Mouse (Mus musculus) kidney, adult 18-20 months (tissue): ENCODE data around the gene Timp4.
A peak's percentile ranks its signal among the peaks of the same experiment; 100 is the strongest.

Source experiments
- DNase-seq: peaks from one replicate; pipeline ENCODE4 v3.0.0; 2021

The Timp4 gene

GRCm38 (mm10) chr6:115252099-115252873, at the start of gene Timp4:
Gene Timp4 (minus strand): TSS chr6:115252205.
- DNase-seq: no peak

DNA sequence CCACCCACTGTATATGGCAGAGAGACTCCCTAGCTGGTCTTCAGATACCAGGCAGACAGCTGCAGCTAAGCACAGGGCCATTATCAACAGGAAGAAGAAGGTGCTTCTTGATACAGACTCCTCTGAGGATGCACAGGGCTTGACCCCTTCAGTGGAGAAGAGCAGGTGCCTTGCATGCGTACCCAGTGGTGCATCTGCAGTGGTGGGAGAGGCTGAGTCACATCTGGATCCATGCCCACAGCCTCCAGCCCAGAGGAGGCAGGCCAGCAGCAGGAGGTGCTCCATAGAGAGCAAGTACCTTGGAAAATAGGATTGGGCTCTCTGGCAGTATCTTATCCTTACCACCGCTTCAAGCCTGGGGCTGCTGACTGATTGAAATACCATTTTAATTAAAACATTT, 41.9 kb upstream of the Timp4 start:
- no peak for DNase-seq

DNA sequence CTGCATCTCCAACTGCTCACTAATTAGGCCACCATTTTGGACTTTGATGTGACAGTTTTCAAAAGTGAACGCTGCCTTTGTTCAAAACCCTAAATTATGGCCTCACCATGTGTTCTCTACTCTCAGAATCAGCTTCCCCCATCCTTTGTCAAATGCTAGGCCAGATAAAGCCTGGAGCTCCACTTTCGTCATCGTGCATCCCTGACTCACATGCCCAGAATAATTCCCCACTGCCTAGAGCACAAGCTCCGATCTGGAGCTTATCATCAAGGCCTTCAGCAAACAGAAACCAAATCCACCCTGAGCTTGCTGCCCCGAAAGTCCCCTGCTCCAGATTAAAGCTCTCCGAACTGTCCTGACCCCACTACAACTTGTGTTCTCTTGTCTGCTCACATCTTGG, 40.6 kb upstream of the Timp4 start:
- no peak for DNase-seq

- no peak for DNase-seq
Observed at GRCm38 (mm10) chr6:115291823-115292222, 39.8 kb upstream of the Timp4 start.

DNA sequence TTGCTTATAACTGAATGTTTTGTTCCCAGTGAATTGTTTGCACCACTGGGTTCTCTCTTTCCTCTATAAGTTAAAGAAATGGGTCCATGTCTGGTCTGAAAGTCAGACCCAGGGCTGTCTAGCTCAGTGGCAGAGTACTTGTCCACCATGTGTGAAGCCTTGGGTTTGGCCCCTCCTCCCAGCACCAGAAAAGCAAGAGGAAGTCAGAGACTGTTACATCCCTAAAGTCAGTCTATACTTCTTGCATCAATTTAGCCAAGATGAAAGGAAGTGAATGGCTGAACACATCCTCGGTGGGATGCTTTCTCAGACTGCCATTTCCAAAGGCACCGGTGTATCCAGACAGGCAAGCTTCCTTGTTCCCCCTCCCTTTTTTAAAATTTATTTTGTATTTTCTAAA, 39.1 kb upstream of the Timp4 start:
- no peak for DNase-seq

DNA sequence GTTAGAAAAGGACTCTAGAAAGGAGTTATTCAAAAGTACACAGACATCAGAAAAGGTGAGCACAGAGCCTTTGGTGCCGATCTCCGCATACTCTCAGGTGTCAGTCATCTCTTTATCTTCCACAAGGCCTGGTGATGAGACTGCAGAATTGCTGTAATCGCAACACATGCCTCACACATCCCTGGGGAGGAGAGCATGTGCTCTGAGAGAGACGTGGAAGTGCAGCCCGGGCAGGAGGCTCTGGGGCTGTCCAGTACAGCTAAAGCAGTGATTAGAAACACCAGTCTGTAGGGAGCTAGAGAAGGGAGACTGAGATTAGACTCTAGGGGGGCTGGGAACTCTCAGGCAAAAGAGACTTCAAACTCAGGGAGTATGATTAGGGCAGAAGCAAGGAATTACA, 38.6 kb upstream of the Timp4 start:
- no peak for DNase-seq

GRCm38 (mm10) chr6:115288223-115288622, 36.2 kb upstream of the Timp4 start:
- no peak for DNase-seq

DNA sequence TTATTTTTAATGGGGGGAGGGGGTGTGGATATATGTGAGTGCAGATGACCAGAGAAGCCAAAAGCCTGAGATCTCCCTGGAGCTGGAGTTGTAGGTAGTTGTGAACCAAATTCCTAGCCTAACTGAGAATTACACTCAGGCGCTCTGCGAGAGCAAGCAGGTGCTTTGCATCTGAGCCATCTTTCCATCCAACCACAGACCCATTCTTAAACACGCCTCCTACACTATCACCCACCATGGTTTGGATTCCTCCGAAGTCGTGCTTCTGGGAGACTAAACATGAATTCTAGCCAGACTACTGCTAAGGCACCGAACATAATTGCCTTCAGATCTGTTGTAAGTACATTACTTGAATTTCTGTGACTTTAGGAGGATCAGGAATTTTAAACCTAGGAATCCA, 34.4 kb upstream of the Timp4 start:
- DNase-seq: no peak

- no peak for DNase-seq
Observed at GRCm38 (mm10) chr6:115284153-115284552, 32.1 kb upstream of the Timp4 start.

DNA sequence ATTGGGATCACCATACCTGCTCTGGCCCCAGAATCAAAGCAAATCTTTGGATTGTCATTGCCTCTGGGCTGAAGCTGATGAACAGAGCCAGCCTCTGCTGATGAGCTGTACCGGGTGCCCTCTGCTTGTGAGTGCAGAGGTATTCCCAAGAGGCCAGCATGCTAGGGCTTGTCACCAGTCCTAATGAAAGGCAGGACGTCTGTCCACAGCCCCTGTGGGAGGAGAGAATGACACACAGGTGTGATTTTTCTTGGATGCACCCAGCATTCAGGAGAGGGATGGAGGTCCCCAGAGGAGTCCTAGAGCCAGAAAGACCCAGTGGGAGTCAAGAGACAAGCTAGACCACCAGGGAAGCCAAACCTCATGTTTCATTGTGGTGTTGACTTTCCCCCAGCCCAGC, 27.6 kb upstream of the Timp4 start:
- no peak for DNase-seq

DNA sequence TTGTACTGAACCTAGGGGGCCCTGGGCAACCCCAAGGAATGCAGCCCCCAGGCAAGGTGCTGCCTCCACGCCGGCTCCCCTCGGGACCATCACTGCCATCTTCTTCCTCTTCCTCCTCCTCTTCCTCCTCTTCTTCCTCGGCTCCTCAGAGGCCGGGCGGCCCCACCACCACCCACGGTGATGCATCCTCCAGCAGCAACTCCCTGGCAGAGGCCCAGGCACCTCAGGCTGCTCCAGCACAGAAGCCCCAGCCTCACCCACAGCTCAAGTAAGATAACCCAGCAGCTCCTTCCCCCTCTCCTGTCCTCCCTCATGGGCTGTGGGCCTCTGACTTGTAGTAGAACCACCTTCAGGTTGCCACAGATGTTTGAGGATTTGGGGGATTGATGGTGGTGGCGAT, 26.1 kb upstream of the Timp4 start:
- no peak for DNase-seq

GRCm38 (mm10) chr6:115275116-115275815, 23.3 kb upstream of the Timp4 start:
- DNase-seq: no peak

GRCm38 (mm10) chr6:115274705-115275104, 22.7 kb upstream of the Timp4 start:
- no peak for DNase-seq

DNA sequence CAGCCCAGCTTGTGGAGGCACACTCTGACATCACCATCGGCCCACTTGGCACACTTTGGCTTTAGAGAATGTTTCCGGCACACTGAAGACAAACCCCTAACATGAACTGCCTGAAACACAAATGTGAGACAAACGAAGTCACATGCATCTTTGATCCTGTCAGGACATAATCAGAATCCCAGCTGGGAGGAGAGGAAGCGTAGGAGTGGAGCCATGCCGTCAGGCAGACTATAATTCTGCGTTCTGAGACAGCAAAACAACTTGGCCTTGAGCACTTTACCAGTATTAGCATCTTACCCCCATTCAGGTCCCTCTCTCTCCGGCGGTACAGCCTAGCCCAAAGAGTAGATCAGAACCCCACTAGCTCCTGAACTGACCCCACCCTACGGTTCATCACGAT, 21.3 kb upstream of the Timp4 start:
- DNase-seq: no peak

GRCm38 (mm10) chr6:115271866-115272271, 19.9 kb upstream of the Timp4 start:
- DNase-seq: peak; percentile 55

GRCm38 (mm10) chr6:115271326-115271725, 19.3 kb upstream of the Timp4 start:
- no peak for DNase-seq

DNA sequence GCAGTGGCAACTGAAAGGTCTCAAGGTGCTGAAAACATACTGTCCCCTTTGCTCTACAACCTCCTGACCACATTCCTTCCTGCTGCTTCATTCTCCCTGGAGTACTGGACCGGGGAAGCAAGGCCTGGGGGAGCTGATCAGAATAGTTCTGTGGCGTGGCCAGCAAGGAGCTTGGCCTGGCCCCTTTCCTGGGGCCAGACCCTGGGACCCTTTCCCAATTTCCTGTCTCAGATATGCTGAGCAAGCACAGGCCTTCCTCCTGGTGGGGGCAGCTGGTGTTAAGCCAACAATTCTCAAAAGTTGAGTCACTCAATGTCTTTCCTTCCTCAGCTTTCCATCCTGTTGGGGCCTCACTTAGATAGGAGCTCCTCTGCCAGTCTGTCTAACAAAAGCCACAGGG, 18.1 kb upstream of the Timp4 start:
- no peak for DNase-seq

DNA sequence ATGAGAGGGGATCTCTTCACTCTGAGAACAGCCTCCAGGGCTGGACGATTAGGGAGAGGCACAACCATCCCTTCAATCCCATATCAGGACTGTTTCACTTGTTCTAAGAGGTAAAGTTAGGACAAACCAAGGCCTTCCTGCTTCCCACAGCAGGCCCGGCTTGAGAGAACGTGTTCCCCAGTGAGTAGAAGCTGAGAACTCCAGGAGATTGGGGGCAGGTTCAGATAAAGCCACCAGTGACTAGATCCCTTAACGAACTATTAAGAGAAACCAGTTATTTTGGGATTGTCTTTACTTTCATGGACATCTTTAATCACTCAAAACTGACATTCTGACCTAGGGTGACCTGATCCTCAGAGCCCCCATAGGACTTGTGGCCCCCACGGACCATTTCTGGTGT, 17.6 kb upstream of the Timp4 start:
- no peak for DNase-seq

DNA sequence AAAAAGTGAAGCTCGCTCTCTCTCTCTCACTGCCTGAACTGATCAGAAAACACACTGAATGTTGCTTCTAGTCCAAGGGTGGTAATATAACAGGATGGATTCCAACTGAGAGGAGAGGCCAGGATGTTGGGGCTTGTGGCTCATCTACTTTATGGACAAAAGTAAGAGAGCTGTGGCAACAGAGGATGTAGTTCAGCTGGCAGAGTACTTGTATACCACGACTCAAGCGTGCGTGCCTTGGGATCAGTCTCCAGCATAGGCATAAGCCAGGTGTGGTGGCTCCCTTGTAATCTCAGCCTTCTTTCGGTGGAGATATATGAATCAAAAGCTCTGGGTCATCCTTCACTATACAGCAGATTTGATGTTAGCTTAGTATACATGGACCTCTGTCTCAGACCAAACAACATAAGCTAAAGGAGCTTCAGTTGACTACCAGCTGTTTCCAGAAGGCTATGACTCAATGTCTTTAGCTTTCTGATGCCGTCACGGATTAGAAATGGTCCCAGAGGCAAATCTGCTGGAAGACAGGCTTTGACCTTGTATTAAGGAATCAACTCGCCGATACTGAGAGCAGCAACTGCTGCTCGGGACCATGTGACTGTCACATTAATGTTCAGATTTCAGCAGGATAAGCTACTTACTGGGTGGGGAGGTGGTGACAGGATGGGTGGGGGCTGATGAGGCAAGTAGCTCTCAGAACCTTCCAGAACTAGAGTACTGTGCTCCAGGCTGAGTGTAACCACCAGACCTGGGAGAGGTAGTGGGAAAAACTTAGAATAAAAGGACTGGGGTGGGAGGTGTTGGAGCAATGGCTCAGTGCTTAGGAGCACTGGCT, 16.8 kb upstream of the Timp4 start:
- DNase-seq: no peak

- DNase-seq: peak; percentile 77
Observed at GRCm38 (mm10) chr6:115267916-115268315, 15.9 kb upstream of the Timp4 start.

DNA sequence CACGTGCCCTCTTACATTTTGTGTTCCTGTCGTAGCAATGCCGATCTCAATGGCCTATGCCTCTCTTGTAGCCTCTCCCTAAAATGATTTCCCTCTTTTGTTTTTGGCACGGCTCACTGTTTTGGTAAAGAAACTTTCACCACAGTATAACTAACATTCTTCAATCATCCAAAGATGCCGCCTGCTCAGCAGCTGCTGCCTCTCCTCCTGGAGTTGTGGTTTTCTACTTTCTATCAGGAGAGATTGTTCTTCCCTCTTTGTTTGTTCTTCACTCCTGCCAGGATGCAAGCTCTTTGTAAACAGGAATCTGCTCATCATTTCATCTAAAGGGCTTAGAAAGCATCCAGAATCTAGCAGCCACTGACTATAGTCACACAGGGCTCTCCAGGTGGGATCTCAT, 14.8 kb upstream of the Timp4 start:
- DNase-seq: no peak

DNA sequence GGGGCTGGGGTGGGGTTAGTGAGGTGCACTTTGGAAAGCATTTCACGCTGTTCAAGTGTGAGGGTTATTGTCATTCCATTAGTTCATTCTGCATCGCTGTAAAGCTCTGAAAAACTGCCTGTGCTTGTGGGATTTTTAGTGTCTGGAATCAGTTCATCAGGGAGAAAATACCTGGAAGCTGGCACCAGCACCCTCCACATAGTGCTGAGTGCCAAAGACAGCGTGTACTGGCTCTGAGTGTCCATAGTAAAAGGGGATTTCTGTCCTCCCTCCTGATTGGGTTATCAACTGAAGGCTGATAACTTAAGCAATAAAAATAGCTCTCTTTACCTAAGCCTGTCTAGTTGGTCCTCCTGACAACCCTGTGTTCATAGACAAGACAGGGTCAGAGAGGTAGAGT, 8.5 kb upstream of the Timp4 start:
- no peak for DNase-seq

- no peak for DNase-seq
Observed at GRCm38 (mm10) chr6:115255171-115255570, 3.2 kb upstream of the Timp4 start.

GRCm38 (mm10) chr6:115251531-115251985, 447 bp downstream of the Timp4 start:
- DNase-seq: no peak
